Mouse (Mus musculus) thymus, postnatal 10 days (tissue): ENCODE measurements around the gene Anp32b.

ENCODE experiments used
- DNase-seq, 2 experiments: peaks; one replicate each; pipeline ENCODE4 v3.0.0; 2021; ENCODE audit warnings: low spot score in 2 of 2

Anp32b gene

GRCm38 (mm10) chr4:46505361-46506057 lies 54.8 kb downstream of the Anp32b start:
- DNase-seq, result no peak

GRCm38 (mm10) chr4:46506801-46507610 lies 56.3 kb downstream of the Anp32b start:
- DNase-seq, result peak; percentile 85 to 90

GRCm38 (mm10) chr4:46507736-46508460 lies 57.2 kb downstream of the Anp32b start:
- DNase-seq, result peak; percentile 85 to 90

GRCm38 (mm10) chr4:46520491-46520890 lies 69.8 kb downstream of the Anp32b start:
- no peak for DNase-seq

GRCm38 (mm10) chr4:46521457-46521856 lies 70.8 kb downstream of the Anp32b start:
- DNase-seq, result no peak
